Mouse (Mus musculus): Measurements from ENCODE around the gene Gpr68. TPM values are rescaled to one million over a fixed set of nuclear protein-coding genes. Genes with fewer than 3 reads are reported as not detected.

Gene Gpr68
- polyA plus RNA-seq, 1 experiment from 2014 or later, result 0.34 TPM

GRCm38 (mm10) chr12:100885585-100885984, 22.4 kb downstream of the Gpr68 start:
- 0 out of 2 replicates have a peak, but pooled peaks cover 6% of the 10 kb centered on the region for H3K27me3 ChIP-seq (replicated peaks; ENCODE audit: low read depth, poor library complexity, severe bottlenecking)
- H3K4me1 ChIP-seq, result 0 out of 2 replicates have a peak, but pooled peaks cover 5% of the 10 kb centered on the region
- no peak overlapping the region for H3K27ac ChIP-seq (replicated peaks)
- DNase-seq (ENCODE audit: low spot score), result no peak
- no peak overlapping the region for H3K4me3 ChIP-seq
- 91% methylated on average over 3 of the region's 3 CpGs for WGBS
- no peaks in the 10 kb centered on the region for H3K36me3 ChIP-seq (replicated peaks)
- H3K9me3 ChIP-seq, result no peaks in the 10 kb centered on the region

GRCm38 (mm10) chr12:100883168-100883567, 24.8 kb downstream of the Gpr68 start:
- Histone ChIP-seq H3K27ac (replicated peaks) (no peak overlapping the region), H3K4me3 (no peak overlapping the region), H3K36me3 (replicated peaks) (no peaks in the 10 kb centered on the region), H3K9me3 (no peaks in the 10 kb centered on the region), H3K27me3 (replicated peaks; ENCODE audit: low read depth, poor library complexity, severe bottlenecking) (0 out of 2 replicates have a peak, but pooled peaks cover 6% of the 10 kb centered on the region), H3K4me1 (0 out of 2 replicates have a peak, but pooled peaks cover 5% of the 10 kb centered on the region)
- DNase-seq (ENCODE audit: low spot score), result no peak
- 83% methylated on average over 7 of the region's 7 CpGs for WGBS

- Histone ChIP-seq H3K9me3 (no peaks in the 10 kb centered on the region), H3K27ac (replicated peaks) (no peak overlapping the region), H3K4me3 (no peak overlapping the region), H3K27me3 (replicated peaks; ENCODE audit: low read depth, poor library complexity, severe bottlenecking) (no peaks in the 10 kb centered on the region), H3K4me1 (no peaks in the 10 kb centered on the region), H3K36me3 (replicated peaks) (no peaks in the 10 kb centered on the region)
- no peak for DNase-seq (ENCODE audit: low spot score)
- WGBS, result 92% methylated on average over 16 of the region's 16 CpGs
Observed at GRCm38 (mm10) chr12:100878556-100878955, 29.4 kb downstream of the Gpr68 start.

GRCm38 (mm10) chr12:100877936-100878335, 30.1 kb downstream of the Gpr68 start:
- no peaks in the 10 kb centered on the region for H3K36me3 ChIP-seq (replicated peaks)
- no peak overlapping the region for H3K4me3 ChIP-seq
- 84% methylated on average over 6 of the region's 6 CpGs for WGBS
- DNase-seq (ENCODE audit: low spot score), result no peak
- H3K27ac ChIP-seq (replicated peaks), result no peak overlapping the region; the same call in 1 of the 2 replicates
- H3K27me3 ChIP-seq (replicated peaks; ENCODE audit: low read depth, poor library complexity, severe bottlenecking), result no peaks in the 10 kb centered on the region
- H3K4me1 ChIP-seq, result no peaks in the 10 kb centered on the region
- no peaks in the 10 kb centered on the region for H3K9me3 ChIP-seq

- no peak for DNase-seq (ENCODE audit: low spot score)
- Histone ChIP-seq H3K27me3 (replicated peaks; ENCODE audit: low read depth, poor library complexity, severe bottlenecking) (no peaks in the 10 kb centered on the region), H3K9me3 (no peaks in the 10 kb centered on the region), H3K27ac (replicated peaks) (no peak overlapping the region), H3K36me3 (replicated peaks) (no peaks in the 10 kb centered on the region), H3K4me1 (no peaks in the 10 kb centered on the region), H3K4me3 (no peak overlapping the region)
- 77% methylated on average over 6 of the region's 6 CpGs for WGBS
Observed at GRCm38 (mm10) chr12:100875960-100876359, 32.0 kb downstream of the Gpr68 start.

GRCm38 (mm10) chr12:100875553-100875952, 32.4 kb downstream of the Gpr68 start:
- 72% methylated on average over 3 of the region's 3 CpGs for WGBS
- Histone ChIP-seq H3K4me3 (no peak overlapping the region), H3K36me3 (replicated peaks) (no peaks in the 10 kb centered on the region), H3K27ac (replicated peaks) (no peak overlapping the region), H3K27me3 (replicated peaks; ENCODE audit: low read depth, poor library complexity, severe bottlenecking) (no peaks in the 10 kb centered on the region), H3K9me3 (no peaks in the 10 kb centered on the region), H3K4me1 (no peaks in the 10 kb centered on the region)
- DNase-seq (ENCODE audit: low spot score), result no peak

- WGBS, result 81% methylated on average over 3 of the region's 3 CpGs
Observed at GRCm38 (mm10) chr12:100873612-100874011, 34.4 kb downstream of the Gpr68 start.

GRCm38 (mm10) chr12:100871841-100872240, 36.2 kb downstream of the Gpr68 start:
- Histone ChIP-seq H3K36me3 (replicated peaks) (no peaks in the 10 kb centered on the region), H3K9me3 (no peaks in the 10 kb centered on the region), H3K4me3 (no peak overlapping the region), H3K4me1 (no peaks in the 10 kb centered on the region), H3K27me3 (replicated peaks; ENCODE audit: low read depth, poor library complexity, severe bottlenecking) (no peaks in the 10 kb centered on the region), H3K27ac (replicated peaks) (no peak overlapping the region)
- DNase-seq (ENCODE audit: low spot score), result no peak
- WGBS, result 83% methylated on average over 2 of the region's 2 CpGs

More at GRCm38 (mm10) chr12:100873612-100874011, 34.4 kb downstream of the Gpr68 start:
- no peaks in the 10 kb centered on the region for H3K36me3 ChIP-seq (replicated peaks)
- no peaks in the 10 kb centered on the region for H3K27me3 ChIP-seq (replicated peaks; ENCODE audit: low read depth, poor library complexity, severe bottlenecking)
- no peak overlapping the region for H3K4me3 ChIP-seq
- no peak overlapping the region for H3K27ac ChIP-seq (replicated peaks)
- no peaks in the 10 kb centered on the region for H3K9me3 ChIP-seq
- no peak for DNase-seq (ENCODE audit: low spot score)
- H3K4me1 ChIP-seq, result no peaks in the 10 kb centered on the region

- 88% methylated on average over 6 of the region's 6 CpGs for WGBS
- Histone ChIP-seq H3K27ac (replicated peaks) (no peak overlapping the region), H3K9me3 (no peaks in the 10 kb centered on the region), H3K4me3 (no peak overlapping the region), H3K4me1 (no peaks in the 10 kb centered on the region), H3K27me3 (replicated peaks; ENCODE audit: low read depth, poor library complexity, severe bottlenecking) (no peaks in the 10 kb centered on the region), H3K36me3 (replicated peaks) (no peaks in the 10 kb centered on the region)
- no peak for DNase-seq (ENCODE audit: low spot score)
Observed at GRCm38 (mm10) chr12:100871234-100871633, 36.8 kb downstream of the Gpr68 start.

- 50% methylated on average over 4 of the region's 4 CpGs for WGBS
- no peak for DNase-seq (ENCODE audit: low spot score)
- H3K36me3 ChIP-seq (replicated peaks), result no peaks in the 10 kb centered on the region
- H3K4me3 ChIP-seq, result no peak overlapping the region
- H3K4me1 ChIP-seq, result no peaks in the 10 kb centered on the region
- no peaks in the 10 kb centered on the region for H3K27me3 ChIP-seq (replicated peaks; ENCODE audit: low read depth, poor library complexity, severe bottlenecking)
- no peaks in the 10 kb centered on the region for H3K9me3 ChIP-seq
- H3K27ac ChIP-seq (replicated peaks), result no peak overlapping the region
Observed at GRCm38 (mm10) chr12:100868049-100868622, 39.9 kb downstream of the Gpr68 start.

GRCm38 (mm10) chr12:100867097-100867496, 40.9 kb downstream of the Gpr68 start:
- Histone ChIP-seq H3K9me3 (no peaks in the 10 kb centered on the region), H3K4me3 (no peak overlapping the region), H3K36me3 (replicated peaks) (no peaks in the 10 kb centered on the region), H3K27me3 (replicated peaks; ENCODE audit: low read depth, poor library complexity, severe bottlenecking) (no peaks in the 10 kb centered on the region), H3K27ac (replicated peaks) (no peak overlapping the region), H3K4me1 (no peaks in the 10 kb centered on the region)
- DNase-seq (ENCODE audit: low spot score), result no peak
- 86% methylated on average over 8 of the region's 8 CpGs for WGBS

GRCm38 (mm10) chr12:100865509-100866078, 42.4 kb downstream of the Gpr68 start:
- WGBS, result 84% methylated on average over 11 of the region's 11 CpGs
- H3K27ac ChIP-seq (replicated peaks), result no peak overlapping the region
- H3K4me3 ChIP-seq, result no peak overlapping the region
- H3K4me1 ChIP-seq, result no peaks in the 10 kb centered on the region
- DNase-seq (ENCODE audit: low spot score), result no peak
- no peaks in the 10 kb centered on the region for H3K36me3 ChIP-seq (replicated peaks)
- no peaks in the 10 kb centered on the region for H3K9me3 ChIP-seq
- no peaks in the 10 kb centered on the region for H3K27me3 ChIP-seq (replicated peaks; ENCODE audit: low read depth, poor library complexity, severe bottlenecking)

GRCm38 (mm10) chr12:100865072-100865471, 42.9 kb downstream of the Gpr68 start:
- no peaks in the 10 kb centered on the region for H3K36me3 ChIP-seq (replicated peaks)
- no peaks in the 10 kb centered on the region for H3K27me3 ChIP-seq (replicated peaks; ENCODE audit: low read depth, poor library complexity, severe bottlenecking)
- no peaks in the 10 kb centered on the region for H3K9me3 ChIP-seq
- no peak for DNase-seq (ENCODE audit: low spot score)
- no peak overlapping the region for H3K27ac ChIP-seq (replicated peaks)
- H3K4me3 ChIP-seq, result no peak overlapping the region
- no peaks in the 10 kb centered on the region for H3K4me1 ChIP-seq
